Mouse (Mus musculus) forelimb bud, embryonic 11.5 days (tissue): ENCODE data around the gene Enox1.

ENCODE experiments used
- DNase-seq: peaks from one replicate; pipeline ENCODE4 v3.0.0-alpha.2; 2012; ENCODE audit warnings: low read depth, low spot score

Gene Enox1

DNA sequence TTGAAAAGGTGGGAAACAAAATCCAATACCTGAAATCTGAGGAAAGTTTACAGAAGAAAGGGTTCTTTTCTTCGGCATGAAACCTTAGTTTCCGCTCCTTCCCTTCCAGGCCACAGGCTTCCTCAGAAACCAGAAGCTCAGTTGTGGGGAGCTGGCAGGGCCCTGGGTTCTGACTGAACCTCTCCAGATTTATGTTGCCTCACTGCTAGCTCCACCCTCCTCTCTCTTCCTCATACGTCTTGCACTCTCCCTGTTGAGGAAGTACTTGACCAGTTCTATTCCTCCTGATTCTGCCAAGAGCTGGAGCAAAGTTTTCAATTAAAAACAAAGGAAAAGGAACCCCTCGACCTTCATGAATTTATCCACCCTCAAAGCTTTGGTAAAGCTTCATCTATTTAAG is 291.4 kb downstream of the Enox1 start:
- no peak for DNase-seq

- DNase-seq = no peak
Measured at GRCm38 (mm10) chr14:77451916-77452315, 295.4 kb downstream of the Enox1 start.

GRCm38 (mm10) chr14:77456066-77456465 is 299.5 kb downstream of the Enox1 start:
- no peak for DNase-seq

DNA sequence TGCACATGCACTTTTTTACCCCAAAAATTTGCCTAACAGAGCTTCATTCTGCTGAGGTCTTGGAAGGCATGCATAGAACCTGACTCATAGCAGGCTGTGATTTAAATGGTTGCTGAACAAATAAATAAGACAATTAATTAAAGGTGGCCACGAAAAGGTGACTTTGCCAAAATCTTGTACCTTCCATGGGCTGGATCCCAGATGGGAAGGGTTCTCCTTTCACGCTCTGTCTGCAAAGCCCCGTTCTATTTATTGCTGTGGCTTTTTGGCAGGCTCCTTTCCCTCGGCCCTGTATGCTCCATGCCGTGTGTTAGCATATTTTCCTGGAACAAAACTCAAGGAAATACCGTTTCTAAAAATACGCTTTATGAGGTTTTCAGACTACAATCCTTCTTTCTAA is 300.3 kb downstream of the Enox1 start:
- no peak for DNase-seq

DNA sequence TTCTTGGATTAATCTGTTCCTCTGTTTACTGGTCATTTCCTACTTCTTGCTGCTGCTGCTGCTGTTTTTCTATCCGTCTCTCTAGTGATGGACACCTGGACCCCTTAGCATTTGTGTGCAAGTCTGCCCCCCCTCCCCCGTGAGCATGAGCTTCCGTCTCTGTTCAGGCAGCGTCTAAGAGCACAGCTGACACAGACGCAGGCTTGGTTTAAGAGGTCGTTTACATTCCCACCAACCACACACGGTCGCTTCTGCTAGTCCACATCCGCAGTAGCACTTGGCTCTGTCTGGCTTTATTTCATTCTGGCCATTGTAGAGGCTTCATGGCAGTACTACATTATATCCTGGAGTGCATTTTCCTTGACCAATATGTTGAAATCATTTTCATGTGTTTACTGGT is 301.7 kb downstream of the Enox1 start:
- no peak for DNase-seq

GRCm38 (mm10) chr14:77463919-77464318 is 307.4 kb downstream of the Enox1 start:
- DNase-seq = no peak

DNA sequence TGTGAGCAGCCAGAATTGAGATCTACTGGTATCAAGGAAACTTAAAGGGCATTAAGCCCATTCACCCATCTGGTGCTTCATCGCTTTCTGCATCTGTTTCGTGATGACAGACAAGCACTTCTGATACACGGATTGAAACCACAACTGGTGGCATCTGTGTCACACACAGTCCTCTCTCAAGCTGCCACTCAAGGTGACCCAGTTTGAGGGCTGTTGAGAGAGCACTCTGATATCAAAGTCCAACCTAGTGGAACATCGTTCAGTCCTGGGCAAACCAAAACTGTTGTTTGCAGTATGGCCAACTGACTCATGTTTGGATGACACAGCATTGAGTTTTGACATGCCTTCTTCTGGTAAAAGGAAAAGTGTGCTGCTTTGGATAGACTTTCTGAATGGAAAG is 308.2 kb downstream of the Enox1 start:
- no peak for DNase-seq

GRCm38 (mm10) chr14:77470577-77470976 is 314.0 kb downstream of the Enox1 start:
- DNase-seq = no peak

GRCm38 (mm10) chr14:77473501-77473900 is 316.9 kb downstream of the Enox1 start:
- DNase-seq = no peak

- DNase-seq = no peak
Measured at GRCm38 (mm10) chr14:77474026-77474425, 317.5 kb downstream of the Enox1 start.

DNA sequence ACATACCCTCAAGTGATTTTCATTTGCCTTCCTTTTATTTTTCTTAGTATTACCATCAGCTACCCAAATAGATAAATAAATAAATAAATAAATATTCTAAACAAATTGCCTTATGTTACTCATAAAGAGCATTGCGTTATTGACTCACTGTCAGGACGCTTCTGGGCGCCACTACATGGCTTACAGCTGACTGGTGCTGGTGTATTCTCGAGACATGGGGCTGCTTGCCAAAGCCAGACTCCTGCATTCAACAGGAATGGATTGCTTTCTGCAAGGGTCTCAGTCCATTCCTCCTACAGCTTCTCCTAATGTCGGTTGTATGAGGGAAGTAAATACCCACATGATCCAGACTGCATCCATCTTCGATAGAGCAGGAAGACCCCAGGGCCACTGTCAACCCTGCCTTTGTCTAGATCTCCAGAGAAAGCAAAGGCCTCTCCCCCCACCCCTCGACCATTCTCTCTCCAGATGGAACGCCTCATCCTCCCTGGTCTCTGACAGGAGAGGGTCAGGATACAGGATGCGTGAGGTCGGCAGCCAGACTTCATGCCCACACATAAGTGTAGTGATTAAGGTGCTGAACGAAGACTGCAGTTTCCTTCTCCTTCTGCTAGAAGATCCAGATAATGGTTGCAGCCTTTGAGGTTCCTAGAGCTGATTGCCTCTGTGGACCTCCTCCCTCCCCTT is 318.7 kb downstream of the Enox1 start:
- DNase-seq = no peak

DNA sequence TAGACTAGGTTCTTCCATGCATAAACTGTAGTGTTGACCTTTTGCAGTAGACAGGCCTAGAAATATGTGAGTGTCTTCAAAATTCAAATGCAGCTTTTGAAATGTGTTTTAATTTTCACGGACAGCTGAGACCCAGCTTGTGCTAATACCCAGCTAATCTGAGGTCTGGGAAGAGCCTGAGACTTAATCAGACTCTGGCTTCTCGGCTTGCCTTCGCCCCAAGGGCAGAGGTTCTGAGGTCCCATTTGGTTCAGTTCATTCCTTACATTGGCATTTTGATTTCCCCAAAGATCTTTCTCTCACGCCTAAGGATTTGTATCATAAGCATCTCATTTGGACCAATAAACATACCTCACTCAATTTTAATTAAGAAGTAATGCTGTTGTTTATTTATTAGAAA is 321.1 kb downstream of the Enox1 start:
- DNase-seq = no peak

GRCm38 (mm10) chr14:77478210-77478609 is 321.6 kb downstream of the Enox1 start:
- no peak for DNase-seq

- no peak for DNase-seq
Measured at GRCm38 (mm10) chr14:77478692-77479091, 322.1 kb downstream of the Enox1 start.

GRCm38 (mm10) chr14:77483076-77483475 is 326.5 kb downstream of the Enox1 start:
- no peak for DNase-seq

- DNase-seq = no peak
Measured at GRCm38 (mm10) chr14:77484951-77485447, 328.4 kb downstream of the Enox1 start.

GRCm38 (mm10) chr14:77490699-77491098 is 334.1 kb downstream of the Enox1 start:
- DNase-seq = no peak

DNA sequence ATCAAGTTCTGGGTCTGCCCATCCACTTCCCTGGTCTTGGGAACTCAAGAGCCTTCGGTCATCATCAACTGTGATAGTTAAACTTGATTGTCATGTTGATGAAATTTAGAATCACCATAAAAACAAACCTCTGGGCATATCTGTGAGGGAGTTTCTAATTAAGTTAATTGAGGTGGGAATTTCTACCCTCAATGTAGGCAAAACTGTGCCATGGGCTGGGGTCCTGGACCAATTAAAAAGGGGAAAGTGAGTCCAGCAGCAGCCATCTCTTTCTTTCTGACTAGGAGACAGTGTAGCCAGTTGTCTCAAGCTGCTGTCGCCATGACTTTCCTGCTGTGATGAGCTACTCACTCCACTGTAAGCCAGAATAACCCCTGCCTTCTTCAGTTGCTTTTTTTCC is 335.2 kb downstream of the Enox1 start:
- no peak for DNase-seq

DNA sequence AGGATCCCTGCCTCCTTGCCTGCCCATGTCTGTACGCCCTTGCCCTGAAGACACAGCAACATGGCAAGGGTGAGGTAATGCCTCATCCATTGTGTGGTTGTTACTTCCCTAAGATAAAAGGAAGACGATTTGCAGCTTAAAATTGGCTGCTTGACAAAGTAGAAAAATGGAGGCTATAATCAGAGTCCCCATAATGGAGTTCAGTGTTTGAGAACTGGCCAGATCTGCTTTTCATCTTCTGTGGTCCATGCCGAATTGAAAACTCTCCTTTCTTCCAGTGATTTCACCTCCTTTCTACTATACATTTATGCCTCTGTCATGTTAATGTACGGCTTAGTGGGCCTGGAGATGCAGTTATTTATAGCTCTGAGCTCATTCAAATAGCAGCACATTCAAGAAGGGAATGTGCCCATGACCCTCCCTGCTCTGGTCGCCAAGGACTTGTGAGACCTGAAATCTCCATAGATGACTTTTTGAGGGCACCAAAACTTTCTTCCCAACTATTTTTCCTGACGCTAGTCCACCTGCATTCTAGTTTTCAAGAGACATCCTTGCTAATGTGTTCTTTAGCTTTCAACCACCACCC is 343.5 kb downstream of the Enox1 start:
- no peak for DNase-seq

- DNase-seq = no peak
Measured at GRCm38 (mm10) chr14:77504458-77505135, 348.0 kb downstream of the Enox1 start.

GRCm38 (mm10) chr14:77506341-77506740 is 349.8 kb downstream of the Enox1 start:
- DNase-seq = no peak

DNA sequence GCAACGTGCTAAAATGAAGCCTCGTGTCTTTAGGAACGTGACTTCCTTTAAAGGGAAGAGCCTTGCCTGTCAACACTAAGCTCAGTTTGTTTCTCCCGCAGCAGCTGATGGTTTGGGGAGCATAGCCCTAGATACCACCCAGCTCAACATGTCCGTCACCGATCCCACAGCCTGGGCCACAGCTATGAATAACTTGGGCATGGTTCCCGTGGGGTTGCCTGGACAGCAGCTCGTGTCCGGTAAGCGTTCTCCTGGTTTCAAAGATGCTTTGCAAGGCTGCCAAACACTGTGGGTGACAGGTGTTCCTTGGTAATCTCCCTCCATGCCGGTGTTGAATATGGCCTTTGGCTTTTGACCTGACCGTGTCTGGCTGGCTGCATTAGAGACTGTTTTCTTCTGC is 351.5 kb downstream of the Enox1 start:
- no peak for DNase-seq

- no peak for DNase-seq
Measured at GRCm38 (mm10) chr14:77509042-77509441, 352.5 kb downstream of the Enox1 start.
